Mouse (Mus musculus) thymus, adult 2 months (tissue): ENCODE results near the gene Arhgef19.

Experiments used
- CTCF ChIP-seq: fragments of 200-500 bp; IDR thresholded peaks from 2 replicates; pipeline ENCODE4 v1.5.1; 2012; ENCODE audit warnings: mild to moderate bottlenecking, control low read depth, low read length, moderate library complexity, borderline replicate concordance; ENCODE audit not compliant: control insufficient read depth, poor library complexity, insufficient read depth; ENCODE audit errors: extremely low read depth
- POLR2A ChIP-seq: fragments of 200-500 bp; IDR thresholded peaks from 2 replicates; pipeline ENCODE4 v1.6.1; 2012; ENCODE audit warnings: mild to moderate bottlenecking, low read length, control low read depth, moderate library complexity; ENCODE audit not compliant: control insufficient read depth, poor library complexity, insufficient read depth; ENCODE audit errors: extremely low read depth

- no peak for TF ChIP-seq POLR2A
- no peak for TF ChIP-seq CTCF
Observed at GRCm38 (mm10) chr4:141249383-141249782, 10.1 kb downstream of the Arhgef19 start.
